Mouse (Mus musculus): ENCODE measurements at regions not wholly inside any gene's neighbourhood (a gene's known extent, or its start where the extent isn't known, plus 50 kb on each side); places are given as distances from the start of the nearest gene placed in this dataset.

DNA sequence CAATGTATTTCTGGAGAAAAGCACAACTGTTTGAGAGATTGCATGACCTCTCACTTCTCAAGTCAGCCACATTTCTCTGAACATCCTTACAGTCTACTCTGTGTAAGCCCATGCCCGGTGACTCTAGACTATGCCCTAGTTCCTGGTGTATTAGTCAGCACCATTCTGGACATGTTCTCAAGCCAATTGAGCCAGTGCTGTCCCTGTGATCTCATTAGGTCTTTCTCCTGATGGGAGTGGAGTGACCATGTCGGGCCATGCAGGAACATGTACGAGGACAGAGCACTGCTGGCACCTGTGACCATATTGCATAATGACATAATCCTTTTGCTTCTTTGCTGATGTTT, 75.0 kb downstream of the Dyrk2 start:
- ATAC-seq (replicated peaks; ENCODE audit: low FRiP score, poor library complexity, severe bottlenecking) = no peak

DNA sequence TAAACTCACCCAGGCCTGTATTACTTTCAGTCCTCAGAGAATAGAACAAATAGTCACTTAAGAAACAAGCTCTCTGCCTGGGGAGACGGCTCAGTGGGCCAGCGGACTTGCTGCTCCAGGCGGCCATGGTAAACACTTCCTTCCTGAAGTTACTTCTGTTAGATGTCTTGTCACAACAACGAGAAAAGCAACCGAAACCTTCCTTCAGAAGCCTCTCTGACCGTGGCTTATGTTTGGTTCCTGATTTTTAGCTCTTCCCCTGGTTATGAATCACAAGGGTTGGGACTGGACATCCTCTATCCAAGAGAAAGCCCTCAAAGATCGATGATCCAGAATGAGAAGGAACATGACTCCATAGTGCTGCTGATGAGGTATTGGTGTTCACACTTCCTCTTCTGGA, 73.5 kb downstream of the Dyrk2 start:
- no peak for ATAC-seq (replicated peaks; ENCODE audit: low FRiP score, poor library complexity, severe bottlenecking)

DNA sequence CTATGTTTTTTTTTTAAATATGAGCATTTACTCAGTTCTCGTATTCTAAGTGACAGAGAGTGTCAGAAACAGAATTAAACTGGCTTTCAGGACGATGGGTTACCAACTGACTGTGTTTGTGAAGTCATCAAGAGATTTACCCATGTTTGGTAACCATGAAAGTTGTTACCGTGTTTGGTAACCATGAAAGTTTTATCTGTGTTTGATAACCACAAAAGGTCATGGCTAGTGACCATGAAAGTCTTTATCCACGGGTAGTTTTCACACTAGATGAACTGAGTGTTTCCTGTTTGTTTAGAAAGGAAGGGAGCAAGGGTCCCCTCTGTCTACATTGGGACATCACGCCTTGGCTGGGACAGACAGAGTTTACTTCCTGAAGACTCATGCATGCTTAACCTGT, 72.8 kb downstream of the Dyrk2 start:
- no peak for ATAC-seq (replicated peaks; ENCODE audit: low FRiP score, poor library complexity, severe bottlenecking)

DNA sequence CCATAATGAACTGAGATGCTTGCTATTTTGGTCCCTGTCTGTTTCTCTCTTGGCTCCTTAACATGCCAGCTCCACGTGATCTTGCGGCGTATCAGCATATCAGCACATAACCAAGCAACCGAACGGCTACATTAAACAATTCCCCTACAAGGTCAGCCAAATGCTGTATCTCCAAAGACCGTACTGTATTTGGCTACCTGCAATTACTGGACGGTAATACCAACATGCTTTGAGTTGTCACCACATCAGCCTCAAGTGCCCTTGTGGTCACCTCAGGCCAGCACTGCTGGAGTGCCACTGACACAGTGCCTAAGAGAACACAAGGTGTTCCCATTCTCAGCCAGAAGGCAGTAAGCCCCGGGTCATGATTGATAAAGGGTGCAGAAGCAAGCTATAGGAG, 70.2 kb downstream of the Dyrk2 start:
- ATAC-seq (replicated peaks; ENCODE audit: low FRiP score, poor library complexity, severe bottlenecking) = no peak

DNA sequence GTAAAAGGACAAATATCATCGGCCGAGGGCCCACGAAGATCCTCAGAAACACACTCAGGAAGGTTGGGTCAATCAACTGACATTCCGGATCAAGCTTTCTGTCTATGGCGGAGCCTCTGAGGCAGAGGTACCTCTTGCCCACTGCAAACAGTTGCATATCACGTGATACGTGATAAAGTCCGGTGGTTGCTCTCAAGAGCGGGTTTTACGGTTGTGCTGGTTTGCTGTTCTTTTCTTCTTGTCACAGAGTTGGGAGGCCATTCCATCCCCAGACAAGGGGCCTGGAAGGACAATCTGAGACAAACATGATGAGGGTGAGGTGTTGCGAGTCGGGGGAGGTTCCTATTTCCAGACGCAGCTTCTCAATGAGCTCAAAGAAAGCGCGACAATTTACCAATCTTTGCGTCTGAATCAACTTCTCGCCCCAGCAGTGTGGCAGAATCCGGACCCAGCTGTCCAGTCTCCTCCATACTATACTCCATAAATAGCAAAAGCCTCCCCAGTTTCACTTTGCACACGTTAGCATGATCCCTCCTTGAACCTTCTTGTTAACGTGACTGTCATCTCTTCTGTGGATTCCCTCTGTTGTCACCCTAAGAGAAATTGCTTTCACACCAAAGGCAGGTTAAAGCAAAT, 66.0 kb downstream of the Dyrk2 start:
- ATAC-seq (replicated peaks; ENCODE audit: low FRiP score, poor library complexity, severe bottlenecking) = no peak

DNA sequence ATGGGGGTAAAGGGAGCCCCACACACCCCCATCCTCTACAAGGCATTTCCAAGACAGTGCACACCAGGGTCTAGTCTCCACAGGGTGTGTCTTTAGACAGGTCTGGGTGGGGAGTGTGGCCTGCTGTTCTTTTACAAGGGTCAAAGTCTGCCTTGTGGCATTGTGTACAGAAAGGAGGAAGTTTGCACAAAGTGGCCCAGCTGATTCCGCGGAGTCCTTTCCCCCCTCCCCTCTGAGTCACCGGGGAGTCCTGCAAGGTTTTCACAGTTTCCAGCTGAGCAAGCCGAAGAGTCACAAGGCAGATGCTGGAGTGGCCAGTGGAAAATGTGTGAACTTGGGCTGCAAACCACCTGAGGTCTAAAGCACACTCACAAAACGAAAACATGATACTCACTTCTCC, 65.4 kb downstream of the Dyrk2 start:
- no peak for ATAC-seq (replicated peaks; ENCODE audit: low FRiP score, poor library complexity, severe bottlenecking)
